Mouse (Mus musculus) heart, embryonic 15.5 days (tissue): ENCODE results near the gene Olfr1423. TPM values are rescaled to one million over a fixed set of nuclear protein-coding genes. Genes with fewer than 3 reads are reported as not detected.

Experiments used
- ATAC-seq: fragments of 200-750 bp; cut with Nextera tagmentation; replicated peaks from 2 replicates; pipeline ENCODE4 v1.8.0; 2017; ENCODE audit warnings: low read depth, moderate TSS enrichment; ENCODE audit not compliant: insufficient number of reproducible peaks, insufficient read depth, low FRiP score
- H3K27ac ChIP-seq: fragments of 300-500 bp; sonication (generic); 2 replicates; pipeline ENCODE4 v1.5.1; 2015; ENCODE audit warnings: mild to moderate bottlenecking, inconsistent platforms
- H3K27me3 ChIP-seq: fragments of 300-500 bp; sonication (generic); 2 replicates; pipeline ENCODE4 v1.6.1; 2015; ENCODE audit warnings: inconsistent platforms
- H3K36me3 ChIP-seq: fragments of 300-500 bp; sonication (generic); 2 replicates; pipeline ENCODE4 v1.6.1; 2015; ENCODE audit warnings: mild to moderate bottlenecking, inconsistent platforms
- H3K4me1 ChIP-seq: fragments of 300-500 bp; sonication (generic); replicated peaks from 2 replicates; pipeline ENCODE4 v1.6.1; 2015; ENCODE audit warnings: inconsistent platforms
- H3K4me2 ChIP-seq: fragments of 300-500 bp; sonication (generic); 2 replicates; pipeline ENCODE4 v1.6.1; 2015; ENCODE audit warnings: inconsistent platforms, mild to moderate bottlenecking, moderate library complexity
- H3K4me3 ChIP-seq: fragments of 300-500 bp; sonication (generic); 2 replicates; pipeline ENCODE4 v1.5.1; 2015; ENCODE audit warnings: mild to moderate bottlenecking, inconsistent platforms
- H3K9ac ChIP-seq: fragments of 300-500 bp; sonication (generic); 2 replicates; pipeline ENCODE4 v1.6.1; 2015; ENCODE audit warnings: mild to moderate bottlenecking, inconsistent platforms
- H3K9me3 ChIP-seq: fragments of 300-500 bp; sonication (generic); replicated peaks from 2 replicates; pipeline ENCODE4 v1.6.1; 2016; ENCODE audit warnings: inconsistent platforms
- WGBS: fragments of 180-500 bp; shearing (Covaris S2); methylation state at CpG from one replicate; pipeline ENCODE4 v1.1.7; 2015; ENCODE audit warnings: mixed read lengths; 5-methylcytosine and 5-hydroxymethylcytosine counted together
- polyA plus RNA-seq: library from polyadenylated mRNA; unstranded; fragments of >200 nt; fragmentation: Nextera tagmentation; extraction: Ambion mirVana; gene quantifications from 2 replicates; pipeline ENCODE4 v1.2.1, GENCODE M21; 2015

The Olfr1423 gene
- polyA plus RNA-seq, 1 experiment from 2014 or later, result not detected

DNA sequence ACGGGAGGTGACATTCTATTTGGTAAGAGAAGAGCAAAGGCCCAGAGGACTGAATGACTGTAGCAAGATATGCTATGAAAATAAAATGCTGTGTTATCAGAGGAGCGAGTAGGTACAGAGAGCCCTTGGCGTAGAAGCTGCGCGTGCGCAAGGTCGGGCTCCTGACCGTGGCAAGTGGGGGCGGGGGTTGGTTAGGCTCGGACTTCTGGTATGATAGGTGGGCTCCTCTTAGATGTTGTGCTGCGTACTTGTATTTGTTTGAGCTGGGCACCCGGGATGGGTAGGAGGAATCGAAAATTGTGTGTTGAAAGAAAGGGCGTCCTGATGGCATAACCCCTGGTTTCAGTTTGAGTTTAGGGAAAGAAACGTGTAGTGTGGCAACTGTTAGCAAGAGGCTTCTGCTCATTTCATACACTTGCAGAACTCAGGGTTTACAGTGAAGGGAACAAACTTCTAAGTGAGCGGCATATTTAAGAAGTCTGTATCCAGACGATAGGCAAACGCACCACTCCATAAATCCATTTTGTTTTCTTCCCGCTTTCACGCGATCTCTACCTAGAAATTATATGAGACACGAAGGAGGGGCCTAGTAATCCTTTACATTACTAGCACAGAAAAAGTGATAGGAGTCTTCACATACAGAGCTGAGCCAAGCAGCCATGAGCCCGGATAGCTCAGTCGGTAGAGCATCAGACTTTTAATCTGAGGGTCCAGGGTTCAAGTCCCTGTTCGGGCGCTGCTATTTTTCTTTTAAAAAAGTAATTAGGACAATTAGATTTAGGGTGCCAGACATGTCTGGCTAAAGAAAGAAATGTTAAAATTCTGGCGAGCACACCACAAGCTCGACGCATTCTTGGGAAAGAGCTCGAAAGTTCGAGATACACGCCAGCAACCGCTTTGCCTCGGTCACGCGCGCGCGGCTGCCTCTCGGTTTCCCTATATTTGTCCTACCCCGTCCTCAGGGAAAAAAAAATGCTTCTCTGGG lies 35.4 kb downstream of the Olfr1423 start:
- Histone ChIP-seq H3K4me2 (peak overlapping the region; percentile 78), H3K9me3 (no peaks in the 10 kb centered on the region), H3K27me3 (no peaks in the 10 kb centered on the region), H3K4me1 (peaks cover 31% of the 10 kb centered on the region), H3K9ac (peak overlapping the region; percentile 64), H3K27ac (peak overlapping the region; percentile 80), H3K4me3 (peak overlapping the region; percentile 59), H3K36me3 (no peaks in the 10 kb centered on the region)
- under 1% methylated on average over 41 of the region's 41 CpGs for WGBS
- ATAC-seq, result peak; percentile 76

DNA sequence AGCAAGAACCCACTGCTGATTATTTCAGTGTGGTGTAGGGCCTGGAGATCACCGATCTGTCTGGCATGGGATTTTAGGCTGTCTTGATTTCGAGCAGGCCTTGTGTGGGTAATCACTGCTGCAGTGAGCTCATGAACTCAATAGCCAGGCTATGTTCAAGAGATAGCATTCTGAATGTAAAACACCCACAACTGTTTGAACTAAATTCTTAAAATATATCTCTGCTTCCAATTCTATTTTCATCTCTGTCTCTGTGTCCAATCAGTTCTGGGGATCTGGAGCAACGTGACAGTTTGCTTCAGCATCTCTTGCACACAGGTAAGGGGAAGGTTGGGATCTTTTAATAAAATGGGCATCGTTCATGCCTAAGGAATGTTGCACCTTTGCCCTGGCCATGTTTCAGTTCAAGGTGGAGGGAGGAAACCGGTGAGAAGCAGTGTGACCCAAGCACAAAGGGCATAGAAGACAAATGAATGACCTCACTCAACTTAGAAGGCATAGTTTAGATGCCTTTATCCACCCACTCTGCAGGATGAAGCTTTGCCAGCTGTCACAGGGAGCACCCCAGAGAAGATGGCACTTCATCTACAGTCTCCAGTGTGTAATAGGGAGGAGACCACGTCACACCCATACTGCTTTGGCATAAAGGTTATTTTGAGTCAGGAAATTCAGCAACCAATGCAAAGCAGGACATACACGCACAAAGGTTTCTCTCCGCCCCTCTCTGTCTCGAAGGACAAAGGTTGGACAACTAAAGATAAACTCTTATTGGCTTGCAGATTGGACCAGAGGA lies 36.7 kb downstream of the Olfr1423 start:
- no peak for ATAC-seq

DNA sequence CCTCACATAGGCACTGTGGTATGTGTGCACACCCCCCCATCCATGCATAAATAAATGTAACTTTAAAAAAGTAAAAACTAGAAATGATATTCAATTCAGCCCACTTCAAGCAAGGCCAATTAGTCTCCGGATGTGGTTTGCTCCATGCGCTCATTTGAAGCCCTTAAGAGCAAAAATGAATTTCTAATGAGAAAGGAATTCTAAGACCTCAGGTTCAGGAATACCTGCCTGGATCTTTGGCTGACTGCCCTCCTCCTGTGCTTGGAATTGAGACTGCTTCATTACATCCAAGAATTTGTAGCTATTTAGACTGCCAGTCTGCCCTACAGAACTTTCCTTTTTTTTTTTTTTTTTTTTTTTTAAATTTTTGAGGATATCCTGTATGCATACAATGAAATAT lies 37.5 kb downstream of the Olfr1423 start:
- no peak overlapping the region for H3K9ac ChIP-seq
- no peak overlapping the region for H3K4me2 ChIP-seq
- H3K9me3 ChIP-seq, result no peaks in the 10 kb centered on the region
- H3K4me3 ChIP-seq, result no peak overlapping the region
- H3K4me1 ChIP-seq, result peaks cover 25% of the 10 kb centered on the region
- no peak overlapping the region for H3K27ac ChIP-seq
- H3K36me3 ChIP-seq, result no peaks in the 10 kb centered on the region
- ATAC-seq, result no peak
- WGBS, result 80% methylated on average over 2 of the region's 2 CpGs
- no peaks in the 10 kb centered on the region for H3K27me3 ChIP-seq

More for the DNA sequence above, 36.7 kb downstream of the Olfr1423 start:
- peak overlapping the region; percentile 80 for H3K27ac ChIP-seq
- no peak overlapping the region for H3K9ac ChIP-seq
- H3K4me2 ChIP-seq, result peak overlapping the region; percentile 78
- no peaks in the 10 kb centered on the region for H3K27me3 ChIP-seq
- H3K9me3 ChIP-seq, result no peaks in the 10 kb centered on the region
- WGBS, result 34% methylated on average over 9 of the region's 9 CpGs
- no peaks in the 10 kb centered on the region for H3K36me3 ChIP-seq
- H3K4me1 ChIP-seq, result peaks cover 28% of the 10 kb centered on the region
- peak overlapping the region; percentile 59 for H3K4me3 ChIP-seq

DNA sequence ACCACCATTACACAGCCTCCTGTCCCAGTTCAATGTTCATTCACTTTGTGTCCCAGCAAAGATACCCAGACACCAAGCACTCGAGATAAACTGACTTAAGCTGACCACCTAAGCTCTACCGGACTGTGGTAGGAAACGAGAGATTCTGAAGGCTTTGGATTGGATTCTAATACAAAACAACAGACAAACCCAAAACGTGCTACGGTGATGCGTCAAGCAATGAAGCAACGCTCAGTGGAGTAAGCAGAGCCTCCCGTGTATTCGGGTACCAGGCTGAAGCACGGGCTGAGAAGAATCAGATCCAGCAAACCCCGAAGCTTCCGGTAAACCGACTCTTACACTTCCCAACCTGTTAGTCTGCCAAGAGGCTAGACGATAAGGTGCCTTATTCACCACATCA lies 38.3 kb downstream of the Olfr1423 start:
- Histone ChIP-seq H3K4me1 (peaks cover 24% of the 10 kb centered on the region), H3K36me3 (no peaks in the 10 kb centered on the region), H3K4me3 (no peak overlapping the region), H3K4me2 (0 out of 2 replicates have a peak overlapping the region, but pooled peaks have one; percentile 44), H3K9ac (no peak overlapping the region), H3K27me3 (no peaks in the 10 kb centered on the region), H3K27ac (no peak overlapping the region), H3K9me3 (no peaks in the 10 kb centered on the region)
- no peak for ATAC-seq
- WGBS, result 44% methylated on average over 14 of the region's 14 CpGs

GRCm38 (mm10) chr19:12002125-12002524 lies 39.0 kb downstream of the Olfr1423 start:
- Histone ChIP-seq H3K27me3 (no peaks in the 10 kb centered on the region), H3K36me3 (no peaks in the 10 kb centered on the region), H3K27ac (no peak overlapping the region), H3K4me2 (peak overlapping the region; percentile 44; the same call in 1 of the 2 replicates), H3K4me1 (peaks cover 19% of the 10 kb centered on the region), H3K4me3 (peak overlapping the region; percentile 1; the same call in 1 of the 2 replicates), H3K9ac (no peak overlapping the region), H3K9me3 (no peaks in the 10 kb centered on the region)
- WGBS, result 9% methylated on average over 11 of the region's 11 CpGs
- ATAC-seq, result no peak; the same call in 1 of the 2 replicates

GRCm38 (mm10) chr19:12001686-12002085 lies 39.4 kb downstream of the Olfr1423 start:
- Histone ChIP-seq H3K4me2 (no peak overlapping the region), H3K27me3 (no peaks in the 10 kb centered on the region), H3K4me3 (no peak overlapping the region), H3K9ac (no peak overlapping the region), H3K36me3 (no peaks in the 10 kb centered on the region), H3K9me3 (no peaks in the 10 kb centered on the region), H3K4me1 (peaks cover 15% of the 10 kb centered on the region), H3K27ac (no peak overlapping the region)
- WGBS, result 36% methylated on average over 3 of the region's 3 CpGs
- ATAC-seq, result no peak

DNA sequence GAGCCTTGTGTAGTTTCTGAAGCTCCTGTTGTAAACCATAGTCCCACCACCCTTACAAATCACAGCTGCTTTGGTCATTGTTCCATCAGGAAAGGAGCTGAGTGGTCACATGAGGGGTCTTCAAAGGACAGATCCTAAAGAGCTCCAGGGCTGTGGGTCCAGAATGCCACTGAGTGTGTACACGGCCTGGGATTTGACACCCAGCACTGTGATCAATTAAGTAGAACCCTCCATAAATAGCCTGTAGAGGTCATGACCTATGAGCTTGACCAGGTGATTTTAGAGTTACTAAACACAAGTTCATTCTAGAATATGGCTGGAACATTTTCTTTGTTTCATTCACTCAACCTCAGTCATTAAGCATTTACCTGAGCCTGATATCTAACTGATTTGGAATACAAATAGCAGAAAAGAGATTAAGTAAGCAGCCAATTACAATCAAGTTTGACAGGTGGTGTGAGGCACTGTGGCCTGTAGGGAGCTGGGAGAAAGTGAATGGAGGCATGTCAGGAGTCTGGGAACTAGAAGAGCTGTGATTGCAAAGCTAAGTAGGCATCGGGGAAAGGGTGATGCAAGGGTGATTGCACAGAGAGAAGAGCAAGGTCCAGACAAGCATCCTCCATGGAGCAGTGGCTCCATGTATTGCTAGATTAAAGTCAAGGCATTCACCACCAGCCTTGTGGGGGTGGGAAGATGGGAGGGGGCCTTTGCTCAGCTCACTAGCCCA lies 45.2 kb downstream of the Olfr1423 start:
- no peak for ATAC-seq
- Histone ChIP-seq H3K27ac (no peak overlapping the region), H3K27me3 (no peaks in the 10 kb centered on the region), H3K4me1 (0 out of 2 replicates have a peak, but pooled peaks cover 6% of the 10 kb centered on the region), H3K4me2 (no peak overlapping the region), H3K9me3 (no peaks in the 10 kb centered on the region), H3K9ac (no peak overlapping the region), H3K4me3 (no peak overlapping the region), H3K36me3 (peaks cover 38% of the 10 kb centered on the region)
- WGBS, result 36% methylated on average over 2 of the region's 2 CpGs

DNA sequence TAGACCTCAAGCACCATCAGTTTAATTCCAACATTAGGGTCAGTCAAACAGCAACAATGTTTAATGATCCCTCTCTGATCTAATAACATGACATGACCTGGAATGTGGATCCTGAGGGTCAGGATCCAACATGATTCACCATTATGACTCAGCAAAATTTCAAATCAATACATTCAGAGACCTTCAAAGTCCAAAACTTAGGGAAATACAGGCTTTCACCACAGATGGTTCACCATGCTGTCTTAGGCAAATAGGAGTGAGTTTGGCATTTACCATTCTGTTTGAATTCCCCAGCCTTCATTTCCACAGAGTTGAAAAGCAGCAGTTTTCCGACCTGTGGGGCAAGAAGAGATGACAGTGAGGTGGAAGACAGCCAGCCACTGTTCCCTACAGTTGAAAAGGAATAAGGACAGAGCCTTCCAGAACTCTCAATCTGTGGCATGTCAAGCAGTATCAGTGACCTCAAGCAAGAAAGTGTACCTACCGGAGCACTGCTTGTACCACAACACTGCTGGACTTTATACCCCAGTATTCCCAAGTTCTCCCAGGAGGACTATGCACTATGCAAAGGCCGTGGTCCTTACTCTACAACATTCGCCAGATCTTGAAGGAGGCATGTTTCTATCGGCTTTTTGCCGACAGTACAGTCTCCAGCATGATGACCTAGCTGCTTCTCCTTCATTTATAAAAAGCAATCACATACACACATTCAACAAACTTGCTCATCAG lies 46.2 kb downstream of the Olfr1423 start:
- Histone ChIP-seq H3K4me3 (no peak overlapping the region), H3K27ac (no peak overlapping the region), H3K9me3 (no peaks in the 10 kb centered on the region), H3K27me3 (no peaks in the 10 kb centered on the region), H3K36me3 (peaks cover 47% of the 10 kb centered on the region), H3K4me2 (no peak overlapping the region), H3K9ac (no peak overlapping the region), H3K4me1 (0 out of 2 replicates have a peak, but pooled peaks cover 6% of the 10 kb centered on the region)
- WGBS, result 84% methylated on average over 6 of the region's 6 CpGs
- ATAC-seq, result no peak

GRCm38 (mm10) chr19:11992441-11993029 lies 48.6 kb downstream of the Olfr1423 start:
- Histone ChIP-seq H3K27me3 (no peaks in the 10 kb centered on the region), H3K4me1 (0 out of 2 replicates have a peak, but pooled peaks cover 4% of the 10 kb centered on the region), H3K27ac (no peak overlapping the region), H3K9me3 (no peaks in the 10 kb centered on the region), H3K9ac (no peak overlapping the region), H3K36me3 (peaks cover 69% of the 10 kb centered on the region), H3K4me3 (no peak overlapping the region), H3K4me2 (no peak overlapping the region)
- no peak for ATAC-seq
- WGBS, result 81% methylated on average over 10 of the region's 10 CpGs

DNA sequence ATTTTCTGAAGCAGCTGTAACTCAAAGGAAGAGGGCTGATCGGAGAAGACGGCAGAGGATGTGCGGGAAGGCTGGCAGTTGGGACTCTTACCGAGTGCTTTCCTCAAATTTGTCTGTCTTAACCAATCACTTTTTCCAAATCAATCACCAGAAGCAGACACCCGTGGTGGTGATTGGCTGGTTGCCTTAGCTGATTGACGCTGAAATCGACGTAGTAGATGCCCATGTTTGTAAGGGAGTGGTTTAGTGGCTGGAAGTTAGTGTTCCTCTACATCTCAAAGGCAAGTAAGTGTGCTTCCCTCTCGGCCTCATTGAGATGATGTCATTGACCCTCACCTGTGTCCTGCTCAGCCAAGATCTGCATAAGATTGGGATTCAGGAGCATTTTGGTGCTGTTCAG lies 49.1 kb downstream of the Olfr1423 start:
- H3K4me2 ChIP-seq, result no peak overlapping the region
- 0 out of 2 replicates have a peak, but pooled peaks cover 4% of the 10 kb centered on the region for H3K4me1 ChIP-seq
- H3K27ac ChIP-seq, result no peak overlapping the region
- no peak overlapping the region for H3K4me3 ChIP-seq
- H3K36me3 ChIP-seq, result peaks cover 72% of the 10 kb centered on the region
- H3K27me3 ChIP-seq, result no peaks in the 10 kb centered on the region
- H3K9ac ChIP-seq, result no peak overlapping the region
- no peak for ATAC-seq
- 89% methylated on average over 9 of the region's 9 CpGs for WGBS
- H3K9me3 ChIP-seq, result no peaks in the 10 kb centered on the region
